Mouse (Mus musculus) embryonic stem cell, embryonic (primary cell): ENCODE measurements around the gene Hoxb2.

Experiments used
- CTCF ChIA-PET, 4 experiments: fragments of 300-600 bp in 2 of 4; fragments of 350-600 bp in 2 of 4; sonication (Branson Sonifier 250); formaldehyde crosslinking; loops; one replicate each; lab custom pipeline; 2022; ENCODE audit warnings: inconsistent platforms in 2 of 4; lab: Charles Lee
- POLR2A ChIA-PET, 4 experiments: fragments of 300-600 bp in 2 of 4; fragments of 350-600 bp in 2 of 4; sonication (Branson Sonifier 250); formaldehyde crosslinking; loops; one replicate each; lab custom pipeline; 2022; ENCODE audit warnings: antibody characterized with exemption in 4 of 4, inconsistent platforms in 1 of 4; lab: Charles Lee

Gene Hoxb2

DNA sequence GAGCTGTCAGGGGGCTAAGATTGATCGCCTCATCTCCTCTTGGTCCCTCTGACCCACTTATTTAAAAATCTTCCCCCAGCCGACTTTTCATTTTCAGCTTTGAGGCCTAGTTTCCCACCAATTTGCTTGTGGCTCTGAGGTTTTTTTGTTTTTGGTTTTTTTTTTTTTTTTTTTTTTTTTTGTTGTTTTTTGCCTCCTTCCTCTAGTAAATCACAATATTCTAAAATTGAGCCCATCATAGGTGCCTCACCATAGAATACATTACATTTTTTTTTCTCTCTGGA, at the start of gene Hoxb2:
Gene Hoxb2, plus strand, starts transcription at position 185 of the 284 bp plus-strand sequence.
- ChIA-PET POLR2A (interaction anchor here in 3 of 4 experiments (0.6 to 1.0 kb wide), 3 partner anchors 25 to 81 kb away, joined by 3 to 6 read pairs (median 3); no protein-coding TSS in a partner anchor), CTCF (interaction anchor here in 3 of 4 experiments (0.6 to 1.4 kb wide), 4 partner anchors 9 to 57 kb away, joined by 3 to 4 read pairs (median 3); no protein-coding TSS in a partner anchor)

DNA sequence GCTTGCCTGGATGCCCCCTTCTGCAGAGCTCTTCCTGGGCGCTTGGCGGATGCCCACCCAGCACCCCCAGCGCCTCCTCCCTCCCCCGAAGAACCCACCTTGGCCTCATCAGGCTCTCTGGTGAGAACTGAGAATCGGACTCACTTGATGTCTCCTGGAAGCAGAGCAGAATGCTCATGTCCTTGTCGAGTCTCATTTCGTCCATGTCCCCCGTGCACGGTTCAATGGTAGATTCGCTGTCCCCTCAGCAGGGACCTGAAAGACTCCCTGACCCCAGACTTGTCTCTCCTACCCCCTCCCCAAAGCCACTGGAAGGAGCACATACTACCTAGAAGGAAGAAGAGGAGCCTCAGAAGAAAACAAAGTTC, 49.3 kb upstream of the Hoxb2 start:
- ChIA-PET CTCF (interaction anchor here in 3 of 4 experiments (0.6 to 2.2 kb wide), 7 partner anchors 16 to 284 kb away, joined by 3 to 10 read pairs (median 4); no protein-coding TSS in a partner anchor), POLR2A (interaction anchor here in 2 of 4 experiments (0.6 to 1.0 kb wide), 4 partner anchors 18 to 134 kb away, joined by 3 to 5 read pairs (median 3); no protein-coding TSS in a partner anchor)

DNA sequence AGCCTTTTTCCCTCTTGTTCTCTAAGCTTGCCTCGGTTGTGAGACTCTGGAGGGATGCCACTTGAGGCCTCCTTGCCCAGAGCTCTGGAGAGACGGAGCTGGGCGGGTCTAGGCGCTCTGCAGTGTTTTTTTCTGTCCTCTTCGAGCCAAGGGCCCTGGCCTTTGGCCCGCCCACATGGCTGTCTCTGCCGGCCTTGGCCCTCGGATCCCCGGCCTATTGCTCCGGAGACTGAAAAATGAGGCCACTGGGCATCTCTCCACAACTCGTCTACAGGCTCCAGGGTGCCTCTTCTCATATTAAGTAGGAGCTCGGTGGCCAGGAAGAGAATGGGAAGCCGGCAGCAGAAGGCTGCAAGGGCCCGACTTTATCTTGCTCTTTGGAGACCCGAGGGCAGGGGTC, 48.5 kb upstream of the Hoxb2 start:
- ChIA-PET POLR2A (interaction anchor here in 2 of 4 experiments (0.8 to 3.1 kb wide), 9 partner anchors 10 to 36 kb away, joined by 3 to 12 read pairs (median 5); partner anchors contain the start of gene Hoxb8 (in 1 of the 2)), CTCF (interaction anchor here in 3 of 4 experiments (0.6 to 3.1 kb wide), 18 partner anchors 10 to 1168 kb away, joined by 3 to 21 read pairs (median 4); partner anchors contain the start of gene Hoxb4 (in 1 of the 3))

DNA sequence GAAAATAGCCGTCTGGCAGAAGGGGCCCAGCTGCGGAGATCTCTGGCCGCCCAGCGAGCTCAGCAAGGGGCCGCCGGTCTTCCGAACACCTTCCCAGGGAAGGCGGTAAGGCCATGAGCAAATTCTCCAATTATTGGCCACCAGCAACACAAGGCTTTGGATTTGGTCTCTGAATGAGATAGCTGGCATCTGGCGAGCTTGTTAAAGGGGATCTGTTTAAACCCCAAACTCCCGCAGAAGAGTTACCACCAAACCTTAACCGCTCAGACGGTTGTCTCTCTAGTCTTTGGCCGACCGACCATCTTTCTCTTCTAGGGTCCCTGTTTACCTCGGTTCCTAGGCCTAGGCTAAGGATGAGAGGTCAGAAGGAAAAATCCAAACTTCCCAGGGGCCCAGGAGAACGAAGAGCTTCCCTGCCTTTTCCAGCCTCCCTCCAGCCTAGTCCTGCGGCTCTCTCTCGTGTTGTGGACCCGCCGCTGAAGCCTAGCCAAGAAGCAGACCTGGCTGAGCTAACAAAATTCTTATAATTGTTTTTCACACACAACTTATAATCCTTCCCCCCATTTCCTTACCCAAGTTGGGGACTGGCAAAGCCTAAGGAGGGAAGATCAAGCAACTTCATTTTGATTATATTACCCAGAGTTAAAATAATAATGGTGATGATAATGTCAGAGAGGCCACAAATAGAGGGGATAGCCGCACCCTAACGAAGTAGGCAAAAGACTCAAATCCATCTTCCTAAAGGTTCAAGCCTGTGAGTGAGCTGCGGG, 47.8 kb upstream of the Hoxb2 start:
- POLR2A ChIA-PET, result interaction anchor here (0.6 to 3.1 kb wide), 16 partner anchors 7 to 42 kb away, joined by 3 to 12 read pairs (median 4); partner anchors contain the start of genes Hoxb3 (in 1 of the 4) and Hoxb8 (in 1 of the 4)
- CTCF ChIA-PET, result interaction anchor here (0.5 to 3.1 kb wide), 33 partner anchors 9 to 1169 kb away, joined by 3 to 21 read pairs (median 4); partner anchors contain the start of genes Hoxb4 (in 1 of the 4) and Snx11 (in 1 of the 4)

DNA sequence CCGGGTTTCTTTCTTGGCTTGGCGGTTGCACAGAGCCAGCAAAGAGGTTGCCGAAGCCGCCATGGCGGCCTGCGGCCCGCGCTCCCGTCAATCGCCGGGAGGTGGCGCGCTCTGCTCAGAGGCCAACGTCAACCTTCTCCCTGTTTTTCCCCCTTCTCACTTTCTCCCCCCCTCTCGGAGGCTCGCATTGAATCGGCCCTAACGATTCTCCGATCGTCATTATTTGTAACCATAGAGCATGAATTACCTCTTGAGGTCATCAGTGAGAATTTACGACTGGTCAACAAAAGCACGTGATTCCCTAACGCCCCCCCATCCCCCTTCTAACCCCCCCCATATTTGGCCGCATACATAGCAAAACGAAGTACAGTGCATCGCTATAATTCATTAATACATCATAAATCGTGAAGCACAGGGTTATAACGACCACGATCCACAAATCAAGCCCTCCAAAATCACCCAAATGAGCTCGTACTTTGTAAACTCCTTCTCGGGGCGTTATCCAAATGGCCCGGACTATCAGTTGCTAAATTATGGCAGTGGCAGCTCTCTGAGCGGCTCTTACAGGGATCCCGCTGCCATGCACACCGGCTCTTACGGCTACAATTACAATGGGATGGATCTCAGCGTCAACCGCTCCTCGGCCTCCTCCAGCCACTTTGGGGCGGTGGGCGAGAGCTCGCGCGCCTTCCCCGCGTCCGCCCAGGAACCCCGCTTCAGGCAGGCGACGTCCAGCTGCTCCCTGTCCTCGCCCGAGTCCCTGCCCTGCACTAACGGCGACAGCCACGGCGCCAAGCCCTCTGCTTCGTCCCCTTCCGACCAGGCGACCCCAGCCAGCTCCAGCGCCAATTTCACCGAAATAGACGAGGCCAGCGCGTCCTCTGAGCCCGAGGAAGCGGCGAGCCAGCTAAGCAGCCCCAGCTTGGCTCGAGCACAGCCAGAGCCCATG, 46.9 kb upstream of the Hoxb2 start, which contains the start of gene Hoxb5:
Gene Hoxb5, plus strand, starts transcription at position 186 of the 949 bp plus-strand sequence.
- ChIA-PET CTCF (interaction anchor here (0.6 to 3.1 kb wide), 55 partner anchors 8 to 738 kb away, joined by 3 to 21 read pairs (median 4); partner anchors contain the start of genes Hoxb1 (in 1 of the 4), Hoxb4 (in 1 of the 4), Hoxb6 (in 1 of the 4) and Hoxb8 (in 1 of the 4)), POLR2A (interaction anchor here (0.5 to 3.1 kb wide), 26 partner anchors 8 to 1471 kb away, joined by 3 to 12 read pairs (median 3); partner anchors contain the start of genes Hoxb3 (in 1 of the 4) and Hoxb8 (in 1 of the 4))

DNA sequence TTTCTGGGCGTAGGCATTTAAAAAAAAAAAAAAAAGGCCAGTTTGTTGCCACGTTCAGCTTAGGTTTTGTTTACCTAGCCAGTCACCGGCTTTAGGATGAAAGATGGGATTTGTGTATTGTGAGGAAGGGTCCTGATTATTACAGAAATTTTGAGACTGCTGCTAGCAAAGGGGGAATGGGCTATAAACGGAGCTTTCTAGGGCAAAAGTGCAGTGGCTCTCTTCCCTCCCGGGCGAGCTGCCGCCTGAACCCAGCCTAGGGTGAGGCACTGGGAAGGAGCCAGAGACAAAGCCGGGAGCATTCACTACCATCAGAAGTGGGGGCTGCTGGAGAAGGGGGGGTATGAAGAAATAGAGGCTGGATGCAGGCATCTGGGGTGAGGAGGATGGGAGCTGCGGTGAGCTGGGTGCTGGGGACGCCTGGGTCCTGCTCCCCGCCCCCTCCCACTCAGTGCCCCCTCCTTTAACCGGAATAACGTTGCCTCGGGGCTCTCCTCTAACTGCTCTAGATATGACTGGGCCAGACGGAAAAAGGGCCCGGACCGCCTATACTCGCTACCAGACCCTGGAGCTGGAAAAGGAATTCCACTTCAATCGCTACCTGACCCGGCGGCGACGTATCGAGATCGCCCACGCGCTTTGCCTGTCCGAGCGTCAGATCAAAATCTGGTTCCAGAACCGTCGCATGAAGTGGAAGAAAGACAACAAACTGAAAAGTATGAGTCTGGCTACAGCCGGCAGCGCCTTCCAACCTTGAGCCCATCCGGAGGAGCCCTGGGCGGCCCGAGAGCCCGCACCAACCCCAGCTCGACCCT, 45.7 kb upstream of the Hoxb2 start:
- POLR2A ChIA-PET, result interaction anchor here (0.5 to 3.1 kb wide), 20 partner anchors 8 to 1470 kb away, joined by 3 to 12 read pairs (median 3); no protein-coding TSS in a partner anchor
- CTCF ChIA-PET, result interaction anchor here (0.5 to 3.1 kb wide), 35 partner anchors 8 to 736 kb away, joined by 3 to 21 read pairs (median 4); partner anchors contain the start of genes Lrrc46 (in 2 of the 4), Mrpl10 (in 2 of the 4), Hoxb6 (in 1 of the 4) and Hoxb8 (in 1 of the 4)

DNA sequence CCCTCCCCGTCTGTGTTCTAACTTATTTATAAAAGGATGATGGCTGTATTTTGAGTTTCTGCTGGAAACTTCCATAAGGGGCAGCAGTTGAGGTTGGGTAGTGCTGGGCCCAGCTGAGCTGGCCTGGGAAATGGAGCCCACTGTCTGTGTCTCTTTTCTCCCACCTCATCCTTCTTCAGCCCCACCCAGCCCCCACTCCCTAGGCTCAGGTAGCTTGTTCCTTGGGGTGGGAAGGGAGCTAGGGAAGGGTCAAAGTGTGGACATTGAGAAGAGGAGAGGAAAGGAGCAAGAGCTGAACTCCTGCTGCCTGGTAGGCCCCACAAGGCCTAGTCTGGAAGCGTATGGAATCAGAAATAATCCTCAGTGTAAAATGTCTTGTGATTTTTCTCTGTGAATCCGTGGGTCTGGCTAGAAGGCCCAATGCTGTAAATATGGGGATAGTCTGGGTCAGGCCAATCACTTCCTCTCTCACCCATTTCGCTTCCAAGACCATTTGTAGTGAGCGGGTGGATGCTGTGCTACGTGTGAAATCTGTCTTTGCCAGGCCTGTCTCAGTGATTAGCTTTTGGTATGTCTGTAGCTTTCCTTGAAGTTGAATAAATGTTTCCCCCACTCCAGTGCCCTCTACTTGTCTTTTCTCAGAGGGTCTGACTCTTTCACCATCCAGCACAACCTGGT, 44.7 kb upstream of the Hoxb2 start:
- ChIA-PET CTCF (interaction anchor here in 3 of 4 experiments (0.6 to 1.6 kb wide), 4 partner anchors 19 to 277 kb away, joined by 3 to 5 read pairs (median 4); no protein-coding TSS in a partner anchor), POLR2A (interaction anchor here in 1 of 4 experiments (0.6 kb wide), 1 partner anchor 1358 kb away, joined by 3 read pairs; the partner anchor contains the start of gene Mllt6)

DNA sequence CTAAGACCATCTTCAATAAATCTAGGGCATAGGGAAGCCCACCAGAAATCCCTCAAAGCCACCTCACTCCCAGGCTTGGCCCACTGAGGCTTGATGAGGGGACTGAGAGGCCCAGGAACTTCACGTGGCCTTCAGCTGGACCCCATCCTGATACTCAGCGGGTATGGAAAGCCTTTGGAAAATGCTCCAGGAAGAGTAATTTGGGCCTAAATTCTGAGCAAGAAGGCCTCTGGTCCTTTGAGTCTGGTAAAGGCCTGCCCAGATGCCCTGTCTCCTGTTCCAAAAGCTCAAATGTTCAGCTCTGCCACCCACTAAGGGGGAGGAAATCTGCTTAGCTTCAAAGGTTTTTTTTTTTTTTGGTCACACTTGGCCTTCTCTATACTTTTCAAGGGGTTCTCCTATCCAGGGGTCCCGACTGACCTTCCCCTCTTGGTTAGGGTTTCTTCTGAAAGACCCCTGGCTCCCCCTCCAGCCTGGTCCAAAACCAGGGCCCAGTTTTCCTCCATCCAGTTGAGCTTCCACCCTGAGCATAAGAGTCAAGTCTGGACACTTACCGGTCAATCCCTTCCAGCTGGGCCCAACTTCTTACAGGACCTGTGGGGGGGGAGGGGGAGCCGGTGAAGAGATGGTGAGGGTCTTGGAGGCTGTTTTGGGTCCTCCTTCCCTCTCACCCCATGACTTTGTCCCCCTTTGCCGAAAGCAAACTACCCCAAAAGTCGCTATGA, 44.0 kb upstream of the Hoxb2 start:
- CTCF ChIA-PET, result interaction anchor here in 2 of 4 experiments (0.6 to 1.6 kb wide), 4 partner anchors 101 to 403 kb away, joined by 3 to 5 read pairs (median 4); no protein-coding TSS in a partner anchor
- POLR2A ChIA-PET, result interaction anchor here in 2 of 4 experiments (0.6 to 1.0 kb wide), 2 partner anchors 27 to 1357 kb away, joined by 3 to 5 read pairs; partner anchors contain the start of gene Mllt6 (in 1 of the 2)

DNA sequence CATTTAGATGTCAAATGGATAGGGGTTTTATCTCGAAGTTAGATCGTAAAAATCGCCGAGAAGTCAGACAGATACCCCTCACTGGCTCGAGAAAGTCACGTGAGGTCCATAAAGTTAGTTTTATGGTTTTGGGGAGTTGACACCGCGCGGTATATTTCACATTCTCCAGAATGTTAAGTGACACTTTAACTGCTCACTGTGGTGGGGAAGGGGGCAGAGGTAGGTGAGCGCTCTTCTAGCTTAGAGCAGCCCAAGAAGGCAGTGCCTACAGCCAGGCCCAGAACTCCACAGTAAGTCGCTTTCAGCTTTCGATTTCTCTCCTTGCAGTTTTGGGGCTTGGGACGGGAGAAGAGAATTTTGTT, 43.4 kb upstream of the Hoxb2 start:
- ChIA-PET POLR2A (interaction anchor here in 1 of 4 experiments (1.0 kb wide), 1 partner anchor 28 kb away, joined by 5 read pairs; no protein-coding TSS in a partner anchor), CTCF (no interaction called here)

DNA sequence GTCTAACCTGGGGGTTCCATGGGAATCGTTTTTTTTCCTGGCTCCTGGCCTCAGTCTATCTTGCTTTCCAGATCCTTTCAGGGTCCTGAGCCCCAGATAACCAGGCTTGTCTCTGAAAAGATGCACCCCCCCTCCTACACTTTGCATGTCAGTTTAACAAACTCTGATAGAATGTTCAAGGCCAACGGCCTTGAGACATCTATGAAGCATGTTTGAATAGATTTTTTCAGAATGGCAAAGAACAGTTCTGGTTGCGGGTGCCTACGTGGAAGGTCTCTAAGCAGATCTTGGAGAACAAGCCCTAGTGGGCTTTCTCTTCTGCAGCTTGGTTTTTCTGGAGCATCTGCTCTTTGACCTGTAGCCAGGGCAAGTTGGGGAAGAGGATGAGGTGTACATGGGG, 41.6 kb upstream of the Hoxb2 start:
- CTCF ChIA-PET, result no interaction called here

DNA sequence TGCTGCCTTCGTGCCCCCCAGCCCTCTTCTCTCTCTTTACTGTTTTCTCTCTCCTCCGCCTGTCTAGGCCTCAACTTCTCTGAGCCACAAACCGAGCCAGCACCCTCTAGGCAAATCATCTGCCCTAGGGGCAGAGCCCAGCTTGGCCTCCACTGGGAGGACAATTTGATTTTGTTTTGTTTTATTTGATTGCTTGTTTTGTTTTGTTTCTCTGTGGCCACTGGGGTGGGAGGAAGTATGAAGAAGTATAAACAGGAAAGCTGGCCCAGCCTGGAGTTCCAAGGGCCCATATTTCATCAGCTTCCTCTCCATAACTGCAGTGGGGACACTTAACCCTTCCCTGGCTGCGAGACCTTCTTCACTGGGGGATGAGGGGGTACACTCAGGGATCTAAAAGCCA, 41.0 kb upstream of the Hoxb2 start:
- POLR2A ChIA-PET, result no interaction called here
- CTCF ChIA-PET, result no interaction called here

More for the DNA sequence above, 41.6 kb upstream of the Hoxb2 start:
- POLR2A ChIA-PET, result interaction anchor here in 1 of 4 experiments (0.5 kb wide), 1 partner anchor 36 kb away, joined by 3 read pairs; no protein-coding TSS in a partner anchor

DNA sequence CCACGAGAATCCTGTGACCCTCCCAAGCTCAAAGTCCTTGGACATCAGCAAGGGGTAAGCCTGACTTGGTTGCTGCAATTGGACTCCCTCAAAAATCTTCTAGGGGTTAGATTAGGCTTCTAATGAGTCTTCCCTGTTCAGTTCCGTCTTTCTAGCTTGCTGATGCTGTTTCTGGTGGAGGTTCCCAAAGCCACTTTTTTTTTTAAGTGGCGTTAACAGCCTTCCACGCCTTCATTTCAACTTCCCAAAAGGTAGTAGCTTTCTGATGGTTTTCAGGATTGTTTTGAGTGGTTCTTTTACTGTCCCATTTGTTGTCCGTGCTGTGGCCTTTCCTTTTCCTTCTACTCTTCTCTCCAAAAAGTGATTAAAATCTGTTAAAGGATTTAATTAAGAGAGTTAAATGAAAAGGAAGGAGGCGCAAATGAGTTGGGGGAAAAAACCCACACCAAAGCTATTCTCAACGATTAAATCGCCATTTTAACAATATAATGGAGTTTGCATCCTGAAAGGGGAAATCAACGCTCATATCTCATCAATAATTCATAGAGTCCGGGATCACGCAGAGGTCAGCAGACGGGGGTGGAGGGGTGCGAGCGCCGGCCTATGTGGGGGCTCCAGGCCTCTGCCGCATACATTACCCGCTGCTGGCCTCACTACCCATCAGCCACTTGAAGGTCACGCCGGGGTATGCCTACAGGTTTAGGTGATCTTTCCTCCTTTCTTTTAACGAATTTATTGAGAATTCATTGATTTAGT, 40.0 kb upstream of the Hoxb2 start:
- POLR2A ChIA-PET, result interaction anchor here in 1 of 4 experiments (0.8 kb wide), 1 partner anchor 120 kb away, joined by 3 read pairs; no protein-coding TSS in a partner anchor
- CTCF ChIA-PET, result no interaction called here

DNA sequence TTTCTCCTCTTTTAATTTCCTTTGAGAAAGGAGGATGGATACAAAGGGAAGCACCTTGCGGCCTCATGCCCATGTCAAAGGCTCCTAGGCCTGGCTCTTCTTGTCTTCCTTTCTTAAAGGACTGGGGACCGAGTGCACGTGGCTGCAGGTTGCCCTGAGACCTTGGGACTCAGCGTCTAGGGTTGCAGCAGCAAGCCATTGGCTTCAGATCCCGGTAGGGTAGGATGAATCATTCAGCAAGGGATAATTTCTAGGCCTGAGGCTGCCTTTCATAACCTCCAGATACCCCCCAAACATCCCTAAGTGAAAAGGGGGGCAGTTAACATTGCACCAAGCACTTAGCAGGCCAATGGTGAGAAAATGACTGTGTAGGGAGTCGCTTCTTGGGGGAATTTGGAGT, 39.2 kb upstream of the Hoxb2 start:
- CTCF ChIA-PET, result interaction anchor here in 2 of 4 experiments (0.7 to 1.6 kb wide), 6 partner anchors 8 to 331 kb away, joined by 3 to 8 read pairs (median 4); partner anchors contain the start of gene Hoxb5 (in 1 of the 2)
- POLR2A ChIA-PET, result interaction anchor here in 2 of 4 experiments (0.8 to 1.7 kb wide), 5 partner anchors 9 to 121 kb away, joined by 3 to 6 read pairs (median 5); no protein-coding TSS in a partner anchor
